ENCODE assay signal across 8 mouse cellular contexts in genomic region chrX:151117432-151117831, GRCm38 (mm10). TPM values are rescaled to one million over a fixed set of nuclear protein-coding genes. Genes with fewer than 3 reads are reported as not detected.
DNase-seq lines count a peak whose midpoint lies in the region; ATAC-seq and TF ChIP-seq lines count a peak whose summit lies in the region.

No protein-coding gene starts in this region.

- TF ChIP-seq CTCF in lung, adult 2 months (IDR thresholded peaks at IDR 0.05; ENCODE audit: insufficient read depth, low read length), result peak; percentile 50

- H3K4me1 ChIP-seq in lung, adult 2 months (ENCODE audit: control insufficient read depth, insufficient read depth, low read length), result no peaks in the 10 kb centered on the region

- DNase-seq in frontal cortex, postnatal 14 days (ENCODE audit: low spot score in 2 of 2), result no peak
- DNase-seq in lung, adult 2 months, result no peak
- no peak for DNase-seq in lung, postnatal 14 days
- DNase-seq in R1 (ENCODE audit: low read depth, low spot score), result peak; percentile 39
- no peak for DNase-seq in spleen, postnatal 36 days (ENCODE audit: low spot score in 2 of 2)

- WGBS in lung, adult 2 months, result 13% methylated on average over 2 of the region's 2 CpGs

- no peak for TF ChIP-seq POLR2A in lung, adult 2 months (IDR thresholded peaks at IDR 0.05; ENCODE audit: borderline replicate concordance, extremely low read depth, low read depth, low read length)

- ATAC-seq in frontal cortex, adult (ENCODE audit: low TSS enrichment), result peak; percentile 74; the same call in 1 of the 2 replicates
- ATAC-seq in megakaryocyte-erythroid progenitor cell, adult 5-6 weeks (replicated peaks; ENCODE audit: low FRiP score, low TSS enrichment, poor library complexity, severe bottlenecking), result peak; percentile 89
- ATAC-seq in erythroid progenitor cell, adult 5-6 weeks (replicated peaks; ENCODE audit: low FRiP score, poor library complexity, severe bottlenecking), result no peak

- no peak overlapping the region for H3K4me3 ChIP-seq in lung, adult 2 months (replicated peaks; ENCODE audit: extremely low read depth, low read depth, low read length)

RNA-seq across cellular contexts. Expression of gene Tsr2, which starts 21.1 kb away (rescaled TPM):
- polyA plus RNA-seq in lung, adult 2 months (2012; rRNA removed), result 3.8 and 6.4 TPM in 2 replicates
- total RNA-seq in megakaryocyte-erythroid progenitor cell, adult 5-6 weeks (2014; fragmentation: Nextera tagmentation), result 22.3 and 55.6 TPM in 2 replicates
- total RNA-seq in megakaryocyte-erythroid progenitor cell, adult 5-6 weeks (2017), result 41.6 and 61.8 TPM in 2 replicates
- 0.72 and 8.4 TPM in 2 replicates for total RNA-seq in erythroid progenitor cell, adult 5-6 weeks (2015; ENCODE audit: low replicate concordance)
- 7.4 and 8.9 TPM in 2 replicates for total RNA-seq in erythroid progenitor cell, adult 5-6 weeks (2017; ENCODE audit: low replicate concordance)
